Mouse (Mus musculus) fat pad, adult 2 months (tissue): ENCODE measurements around the gene Rngtt.
"Not testable (repeated sequence)": the region's sequence is repeated elsewhere in the genome, so short reads cannot be mapped to it uniquely, and the experiment has no call there.

Source experiments
- DNase-seq: peaks from one replicate; pipeline ENCODE4 v3.0.0-alpha.2; 2011; ENCODE audit warnings: low read depth, low spot score; ENCODE audit errors: extremely low read depth

Rngtt gene

GRCm38 (mm10) chr4:33310840-33311437 lies 828 bp downstream of the Rngtt start:
- DNase-seq: no peak

GRCm38 (mm10) chr4:33314150-33314549 lies 4.0 kb downstream of the Rngtt start:
- not testable (repeated sequence) for DNase-seq

GRCm38 (mm10) chr4:33315840-33316239 lies 5.7 kb downstream of the Rngtt start:
- no peak for DNase-seq

- no peak for DNase-seq
Observed at GRCm38 (mm10) chr4:33331147-33331546, 21.0 kb downstream of the Rngtt start.

- DNase-seq: no peak
Observed at GRCm38 (mm10) chr4:33332956-33333455, 22.9 kb downstream of the Rngtt start.

- DNase-seq: no peak
Observed at GRCm38 (mm10) chr4:33337999-33338398, 27.9 kb downstream of the Rngtt start.

- DNase-seq: no peak
Observed at GRCm38 (mm10) chr4:33342877-33343731, 33.0 kb downstream of the Rngtt start.

GRCm38 (mm10) chr4:33343732-33344057 lies 33.6 kb downstream of the Rngtt start:
- no peak for DNase-seq

- no peak for DNase-seq
Observed at GRCm38 (mm10) chr4:33363451-33363850, 53.3 kb downstream of the Rngtt start.

- peak; percentile 45 for DNase-seq
Observed at GRCm38 (mm10) chr4:33374916-33375315, 64.8 kb downstream of the Rngtt start.

GRCm38 (mm10) chr4:33377642-33378041 lies 67.5 kb downstream of the Rngtt start:
- no peak for DNase-seq

GRCm38 (mm10) chr4:33378894-33379293 lies 68.8 kb downstream of the Rngtt start:
- DNase-seq: no peak

GRCm38 (mm10) chr4:33388899-33389298 lies 78.8 kb downstream of the Rngtt start:
- no peak for DNase-seq

- no peak for DNase-seq
Observed at GRCm38 (mm10) chr4:33390660-33391059, 80.5 kb downstream of the Rngtt start.

- DNase-seq: no peak
Observed at GRCm38 (mm10) chr4:33393437-33393836, 83.3 kb downstream of the Rngtt start.

- no peak for DNase-seq
Observed at GRCm38 (mm10) chr4:33396222-33397176, 86.4 kb downstream of the Rngtt start.

- DNase-seq: no peak
Observed at GRCm38 (mm10) chr4:33405723-33406293, 95.7 kb downstream of the Rngtt start.

GRCm38 (mm10) chr4:33413791-33414190 lies 103.7 kb downstream of the Rngtt start:
- no peak for DNase-seq

GRCm38 (mm10) chr4:33414781-33415180 lies 104.7 kb downstream of the Rngtt start:
- no peak for DNase-seq

GRCm38 (mm10) chr4:33417391-33417790 lies 107.3 kb downstream of the Rngtt start:
- DNase-seq: no peak

- DNase-seq: no peak
Observed at GRCm38 (mm10) chr4:33419644-33420043, 109.5 kb downstream of the Rngtt start.
